Mouse (Mus musculus) urinary bladder, postnatal 36 days (tissue): ENCODE measurements at regions not wholly inside any gene's neighbourhood (a gene's known extent, or its start where the extent isn't known, plus 50 kb on each side); places are given as distances from the start of the nearest gene placed in this dataset.

ENCODE experiments used
- DNase-seq, 2 experiments: peaks; one replicate each; pipeline ENCODE4 v3.0.0; 2022; ENCODE audit warnings: low spot score in 2 of 2, mixed read lengths in 1 of 2

GRCm38 (mm10) chrX:11716773-11717172, 389.2 kb downstream of the H2al1j start:
- DNase-seq: no peak

GRCm38 (mm10) chrX:11718778-11719177, 391.2 kb downstream of the H2al1j start:
- no peak for DNase-seq

GRCm38 (mm10) chrX:11720517-11720916, 392.9 kb downstream of the H2al1j start:
- DNase-seq: peak in 1 of 2 experiments; percentile 14

- no peak for DNase-seq
These were observed 395.1 kb downstream of the H2al1j start for GRCm38 (mm10) chrX:11722730-11723129.

GRCm38 (mm10) chrX:11724718-11725117, 397.1 kb downstream of the H2al1j start:
- no peak for DNase-seq

GRCm38 (mm10) chrX:11726524-11727231, 399.1 kb downstream of the H2al1j start:
- DNase-seq: no peak

GRCm38 (mm10) chrX:11728481-11728880, 400.9 kb downstream of the H2al1j start:
- peak in 1 of 2 experiments; percentile 17 for DNase-seq

- no peak for DNase-seq
These were observed 402.4 kb downstream of the H2al1j start for GRCm38 (mm10) chrX:11729992-11730391.

- no peak for DNase-seq
These were observed 404.7 kb downstream of the H2al1j start for GRCm38 (mm10) chrX:11732371-11732770.

GRCm38 (mm10) chrX:11734505-11735435, 407.1 kb downstream of the H2al1j start:
- no peak for DNase-seq

- peak; percentile 58 to 81 for DNase-seq
These were observed 408.0 kb downstream of the H2al1j start for GRCm38 (mm10) chrX:11735516-11736170.

- DNase-seq: no peak
These were observed 408.9 kb downstream of the H2al1j start for GRCm38 (mm10) chrX:11736481-11736880.

GRCm38 (mm10) chrX:11739565-11739964, 411.9 kb downstream of the H2al1j start:
- no peak for DNase-seq

GRCm38 (mm10) chrX:11745911-11746310, 414.2 kb downstream of the Bcor start:
- DNase-seq: no peak

GRCm38 (mm10) chrX:11747386-11748121, 412.6 kb downstream of the Bcor start:
- DNase-seq: no peak

GRCm38 (mm10) chrX:11748278-11748677, 411.9 kb downstream of the Bcor start:
- no peak for DNase-seq

- DNase-seq: no peak
These were observed 407.6 kb downstream of the Bcor start for GRCm38 (mm10) chrX:11752513-11752912.

- no peak for DNase-seq
These were observed 407.1 kb downstream of the Bcor start for GRCm38 (mm10) chrX:11752973-11753590.

GRCm38 (mm10) chrX:11755046-11755445, 405.1 kb downstream of the Bcor start:
- no peak for DNase-seq

- DNase-seq: no peak
These were observed 396.6 kb downstream of the Bcor start for GRCm38 (mm10) chrX:11763351-11764082.
